Mouse (Mus musculus) MN1 (cell line): ENCODE results near the gene Hoxa11.

Experiments
- DNase-seq: peaks from one replicate; pipeline ENCODE4 v3.0.0-alpha.2; 2016; ENCODE audit warnings: low spot score

The Hoxa11 gene

GRCm38 (mm10) chr6:52247766-52248637, 2.4 kb upstream of the Hoxa11 start:
- no peak for DNase-seq

- DNase-seq, result no peak
These were observed 1.3 kb upstream of the Hoxa11 start for GRCm38 (mm10) chr6:52246916-52247315.

GRCm38 (mm10) chr6:52246403-52246803, 793 bp upstream of the Hoxa11 start:
- no peak for DNase-seq

GRCm38 (mm10) chr6:52245040-52245756, 412 bp downstream of the Hoxa11 start:
- no peak for DNase-seq

- DNase-seq, result no peak
These were observed 1.1 kb downstream of the Hoxa11 start for GRCm38 (mm10) chr6:52244471-52245039.

DNA sequence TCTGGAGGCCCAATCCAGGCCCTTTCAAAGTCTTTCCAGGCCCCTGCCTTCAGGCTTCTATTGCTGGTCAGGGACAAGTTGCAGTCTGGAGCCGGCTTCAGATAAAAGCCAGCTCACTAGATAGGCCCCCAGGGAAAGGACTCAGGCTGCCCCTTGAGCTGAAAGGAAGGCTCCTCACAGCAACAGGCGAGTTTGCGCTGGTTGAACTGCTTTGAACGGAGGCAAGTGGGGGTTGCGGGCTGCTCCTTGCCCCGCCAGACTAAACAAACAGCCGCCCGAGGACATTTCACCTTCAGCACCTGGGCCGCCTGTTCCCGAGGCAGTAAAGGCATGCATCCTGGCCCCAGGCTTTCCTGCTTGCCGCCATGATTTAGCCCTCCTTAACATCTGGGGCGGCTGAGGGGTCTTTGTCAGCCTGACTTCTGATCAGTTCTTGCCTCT, 1.9 kb downstream of the Hoxa11 start:
- DNase-seq, result no peak

- no peak for DNase-seq
These were observed 2.7 kb downstream of the Hoxa11 start for GRCm38 (mm10) chr6:52242801-52243332.

- DNase-seq, result no peak
These were observed 4.5 kb downstream of the Hoxa11 start for GRCm38 (mm10) chr6:52241001-52241621.

- DNase-seq, result no peak
These were observed 5.1 kb downstream of the Hoxa11 start, which contains the start of gene Hoxa10 for GRCm38 (mm10) chr6:52240389-52241000. Gene Hoxa10 (minus strand): TSS chr6:52240854.

DNA sequence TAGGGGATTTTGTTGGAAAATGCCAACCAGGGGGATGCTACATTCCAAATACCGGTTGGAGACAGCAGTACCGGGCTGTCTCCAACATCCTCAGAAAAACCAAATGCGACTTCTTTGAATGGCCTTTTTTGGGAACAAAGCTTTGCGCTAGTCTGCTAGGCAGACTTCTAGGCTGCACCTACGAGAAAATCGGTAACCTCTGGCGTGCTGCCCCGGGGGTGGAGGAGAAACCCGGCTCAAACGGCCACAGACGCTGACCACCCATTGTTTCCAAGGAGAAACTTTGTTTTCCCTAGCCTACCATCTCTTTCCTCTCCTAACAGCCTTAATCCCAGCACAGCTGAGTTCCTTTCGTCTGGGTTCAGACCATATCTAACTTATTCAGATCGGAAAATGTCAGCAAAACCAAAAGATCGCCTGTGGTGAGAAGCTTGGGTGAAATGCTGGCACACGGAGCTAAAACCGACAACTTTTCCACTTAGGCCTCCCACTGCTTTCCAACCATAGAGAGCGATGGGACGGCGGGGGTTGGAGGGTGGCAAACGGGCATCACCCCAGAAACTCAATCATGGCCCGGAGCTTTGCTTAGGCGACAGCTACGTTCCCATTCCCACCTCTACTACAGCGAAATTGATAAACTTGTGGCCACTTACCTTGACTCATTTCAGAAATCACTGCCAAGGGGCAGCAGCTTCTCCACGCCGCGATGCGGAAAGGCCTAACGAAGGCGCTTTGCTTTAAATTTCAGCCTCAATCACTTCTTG, 5.8 kb downstream of the Hoxa11 start:
- DNase-seq, result no peak

- DNase-seq, result no peak
These were observed 6.6 kb downstream of the Hoxa11 start for GRCm38 (mm10) chr6:52238976-52239375.

DNA sequence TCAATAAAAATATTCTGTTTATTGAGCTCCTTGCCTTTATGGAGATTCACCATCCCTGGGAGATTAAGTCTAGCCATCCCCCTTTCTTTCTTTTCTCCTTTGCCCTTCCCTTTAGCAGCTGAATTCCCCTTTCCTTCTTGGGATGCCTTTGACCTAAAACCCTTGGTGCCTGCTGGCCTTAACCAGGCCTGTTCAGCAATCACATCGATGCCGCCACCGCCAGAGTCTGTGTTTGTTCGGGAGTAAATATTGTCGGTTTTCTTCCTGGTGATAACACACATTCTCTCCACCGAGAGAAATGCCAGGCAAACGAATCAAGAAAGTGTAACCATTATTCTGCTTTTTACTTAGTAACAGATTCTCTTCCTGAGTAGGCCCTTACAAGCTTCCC, 7.5 kb downstream of the Hoxa11 start:
- DNase-seq, result no peak

DNA sequence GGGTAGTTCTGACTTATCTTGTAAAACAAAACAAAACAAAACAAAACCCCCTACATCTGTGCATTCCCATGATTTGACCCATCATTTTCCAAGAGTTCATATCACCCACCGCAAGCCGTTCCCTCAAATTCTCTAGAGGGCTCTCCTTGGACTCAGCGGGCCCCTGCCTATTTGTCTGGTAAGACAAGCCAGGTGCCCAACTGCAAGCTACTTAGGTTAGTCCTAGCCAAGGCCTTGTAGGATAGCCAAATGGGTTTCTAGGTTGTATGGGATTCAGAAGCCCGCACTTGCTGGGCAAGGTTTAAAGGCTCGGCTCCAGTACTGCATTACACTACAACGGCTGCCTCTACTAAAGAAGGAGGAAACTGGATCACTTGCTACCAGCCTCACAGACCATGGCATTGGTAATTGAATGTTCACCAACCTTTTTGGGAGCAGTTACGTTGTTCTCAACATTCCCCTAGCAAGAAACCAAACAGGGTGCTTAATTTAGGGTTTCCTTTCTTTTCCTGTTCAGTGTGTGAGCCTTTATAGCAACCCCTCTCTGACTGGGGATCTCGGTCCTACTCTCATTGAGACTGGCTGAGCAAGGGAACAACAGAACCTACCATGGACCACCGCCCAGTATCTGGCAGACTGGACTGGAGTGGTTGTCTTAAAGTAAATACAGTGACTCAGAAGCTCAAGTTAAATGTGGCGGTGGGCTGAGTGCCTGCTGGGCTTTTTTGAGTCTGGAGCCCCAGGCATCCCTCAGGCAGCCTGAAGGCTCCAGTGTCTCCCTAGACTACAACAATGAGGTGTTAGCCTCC, 8.1 kb downstream of the Hoxa11 start:
- DNase-seq, result no peak

DNA sequence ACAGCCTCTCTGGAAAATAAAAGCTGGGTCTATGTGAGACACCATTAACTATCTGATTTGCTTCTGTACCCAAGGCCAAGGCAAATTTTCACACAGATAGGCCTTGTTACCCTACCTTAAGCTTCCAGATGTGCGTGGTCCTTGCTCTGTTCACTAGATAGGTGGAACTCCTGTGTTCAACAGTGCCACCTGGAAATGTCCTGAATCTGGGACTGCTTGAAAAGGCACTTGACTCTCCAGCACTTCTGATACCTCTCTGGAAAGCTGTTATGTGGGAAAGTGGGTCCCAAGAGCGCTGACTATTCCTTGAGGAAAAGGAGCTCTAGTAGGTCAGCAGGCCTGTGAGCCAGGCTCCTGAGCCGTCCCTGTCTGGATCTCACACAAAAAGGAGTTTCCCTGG, 8.8 kb downstream of the Hoxa11 start:
- DNase-seq, result no peak

DNA sequence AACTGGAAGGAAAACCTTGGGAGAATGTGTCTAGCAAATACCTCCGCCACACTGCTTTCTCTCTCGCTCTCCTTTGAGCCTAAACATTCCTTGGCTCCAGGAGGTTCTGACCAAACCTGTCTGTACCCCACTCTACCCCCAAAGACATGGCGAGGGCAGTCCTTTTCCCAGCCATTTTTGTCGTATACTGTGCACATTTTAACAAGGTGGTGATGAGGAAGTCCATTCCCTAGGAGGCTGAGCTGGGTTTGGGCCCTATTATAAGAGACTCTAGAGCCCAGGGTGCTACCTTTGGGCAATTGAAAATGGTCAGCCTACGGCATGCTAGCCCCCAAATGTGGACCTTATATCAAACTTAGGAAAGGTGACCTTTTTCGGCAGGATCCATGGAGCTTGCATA, 9.7 kb downstream of the Hoxa11 start:
- no peak for DNase-seq

- DNase-seq, result no peak
These were observed 10.3 kb downstream of the Hoxa11 start for GRCm38 (mm10) chr6:52235267-52235666.

- DNase-seq, result no peak
These were observed 11.0 kb downstream of the Hoxa11 start for GRCm38 (mm10) chr6:52234428-52235140.

DNA sequence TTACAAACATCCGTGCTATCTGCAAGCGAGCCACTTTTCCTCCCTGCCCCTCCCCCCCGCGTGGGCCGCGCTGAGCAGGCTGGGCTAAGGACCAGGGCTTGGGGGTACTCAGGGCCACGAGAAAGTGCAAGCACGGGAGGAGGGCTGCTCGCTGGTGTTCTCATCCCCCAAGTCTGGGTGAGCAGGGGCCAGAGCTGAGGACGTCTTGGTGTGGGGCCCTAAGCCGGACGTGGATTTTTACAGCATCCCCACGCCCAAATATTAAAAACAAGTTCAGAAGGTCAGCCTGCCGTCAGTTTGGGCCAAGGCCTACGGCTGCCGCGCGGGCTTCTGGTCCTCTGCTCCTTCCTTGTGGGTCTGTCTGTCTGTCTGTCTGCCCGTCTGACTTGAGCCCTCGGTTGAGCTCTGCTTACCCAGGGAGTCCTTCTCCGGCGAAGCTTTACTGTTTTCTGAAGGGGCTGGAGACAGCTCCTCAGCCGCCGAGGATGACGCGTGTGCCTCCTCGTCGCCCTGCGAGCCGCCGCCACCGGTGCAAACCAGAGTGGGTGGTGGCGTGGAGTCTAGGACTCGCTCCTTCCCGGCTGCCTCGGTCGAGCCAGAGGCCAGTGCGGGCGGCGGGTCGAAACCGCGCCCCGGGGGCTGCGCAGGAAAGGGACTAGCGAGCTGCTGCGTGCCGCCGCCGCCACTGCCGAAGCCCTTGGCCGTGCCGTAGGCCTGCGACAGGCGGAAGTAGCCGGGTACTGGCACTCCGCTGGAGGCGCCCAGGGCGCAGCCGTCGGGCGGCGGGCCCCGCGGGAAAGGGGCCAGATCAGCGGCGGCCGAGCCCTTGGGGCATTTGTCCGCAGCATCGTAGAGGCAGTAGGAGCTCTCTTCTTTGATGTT, 11.8 kb downstream of the Hoxa11 start:
- no peak for DNase-seq
